Mouse (Mus musculus) testis, adult 2 months (tissue): Measurements from ENCODE around the gene Cfap97d1.

ENCODE experiments used
- CTCF ChIP-seq: fragments of 200-500 bp; IDR thresholded peaks from 2 replicates; pipeline ENCODE4 v1.5.1; 2012; ENCODE audit warnings: low read depth, mild to moderate bottlenecking, inconsistent platforms, low read length, moderate library complexity; ENCODE audit not compliant: control insufficient read depth, insufficient read depth, insufficient replicate concordance
- POLR2A ChIP-seq: fragments of 200-500 bp; IDR thresholded peaks from 2 replicates; pipeline ENCODE4 v1.6.1; 2012; ENCODE audit warnings: low read depth, mild to moderate bottlenecking, inconsistent platforms, low read length, moderate library complexity; ENCODE audit not compliant: control insufficient read depth

DNA sequence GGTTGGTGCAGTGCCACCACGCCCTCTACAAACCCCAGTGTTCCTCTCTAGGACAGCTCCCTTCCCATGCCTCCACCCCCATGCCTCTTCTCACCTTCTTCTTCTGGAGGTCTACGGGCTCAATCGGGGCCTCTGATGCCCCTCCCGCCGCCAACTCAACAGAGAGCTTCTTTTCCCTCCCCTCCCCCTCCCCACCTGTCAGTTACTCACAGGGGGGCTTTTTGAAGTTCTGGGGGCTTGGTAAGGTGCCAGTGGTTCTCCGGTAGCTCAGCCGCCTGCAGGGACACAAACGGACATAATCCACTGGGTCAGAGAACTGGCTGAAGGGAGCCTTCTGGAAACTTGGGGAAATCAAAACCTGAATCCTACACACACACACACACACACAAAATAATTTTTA, 27.4 kb downstream of the Cfap97d1 start:
- TF ChIP-seq POLR2A (no peak), CTCF (no peak)
